Mouse (Mus musculus): Measurements from ENCODE around the gene Cdkn1c.
A peak's percentile ranks its signal among the peaks of the same experiment; 100 is the strongest.

The Cdkn1c gene

DNA sequence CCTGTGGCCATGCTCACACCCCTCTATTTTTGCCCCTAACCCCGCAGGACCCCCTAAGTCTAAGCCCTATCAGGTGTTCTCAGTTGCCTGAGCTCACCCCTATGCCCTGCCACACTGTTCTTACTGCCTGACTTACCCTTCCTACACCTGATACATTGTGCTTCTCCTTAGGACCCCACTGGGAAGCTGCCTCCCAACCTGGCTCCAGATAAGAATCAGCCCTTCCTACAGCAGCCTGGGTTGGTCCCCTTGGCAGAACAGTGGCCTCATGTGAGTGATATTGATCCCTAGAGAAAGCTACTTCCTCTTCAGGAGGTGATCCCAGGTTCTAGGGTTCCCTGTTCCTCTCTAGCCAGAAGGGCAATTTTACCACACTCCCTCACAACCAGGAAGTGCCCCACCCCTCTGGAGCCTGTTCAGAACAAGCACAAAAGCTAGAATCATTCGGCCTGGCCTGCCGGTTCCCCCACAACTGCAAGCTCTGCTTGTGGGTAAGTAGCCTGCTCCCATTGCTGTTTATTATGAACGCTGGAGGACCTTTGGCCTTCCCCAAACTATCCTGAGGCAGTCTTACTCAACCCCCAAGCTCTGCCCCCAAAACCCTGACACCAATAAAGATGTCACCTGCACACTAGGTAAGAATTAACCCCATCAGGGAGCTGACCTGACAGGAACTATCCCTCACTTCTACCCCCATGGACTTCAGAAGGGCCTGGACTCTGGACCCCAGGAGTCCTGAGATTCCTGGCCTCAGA, 12.7 kb upstream of the Cdkn1c start, which contains the start of gene Slc22a18:
Slc22a18 (plus strand) TSS at position 390 of the 755 bp plus-strand sequence.
- DNase-seq, result peak; percentile 60

DNA sequence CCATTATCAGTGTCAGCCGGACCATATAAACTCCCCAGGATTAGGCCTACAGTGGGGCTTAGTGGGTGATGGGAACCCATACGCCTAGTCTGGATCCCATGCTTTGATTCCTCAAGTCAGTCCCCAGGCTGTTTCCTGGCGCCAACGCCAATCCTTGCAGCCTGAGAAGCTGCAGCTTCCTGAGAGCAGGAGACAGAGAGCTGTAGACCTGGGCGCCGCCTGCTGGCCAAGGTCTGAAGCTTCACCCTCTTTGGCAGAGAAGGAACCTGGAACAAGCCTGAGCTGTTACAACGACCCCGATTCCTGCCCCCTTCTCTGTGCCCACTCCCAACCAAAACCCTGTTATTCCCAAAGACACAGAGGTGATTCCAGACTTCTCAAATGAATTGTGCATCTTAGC, 9.1 kb upstream of the Cdkn1c start:
- DNase-seq, result peak; percentile 82

DNA sequence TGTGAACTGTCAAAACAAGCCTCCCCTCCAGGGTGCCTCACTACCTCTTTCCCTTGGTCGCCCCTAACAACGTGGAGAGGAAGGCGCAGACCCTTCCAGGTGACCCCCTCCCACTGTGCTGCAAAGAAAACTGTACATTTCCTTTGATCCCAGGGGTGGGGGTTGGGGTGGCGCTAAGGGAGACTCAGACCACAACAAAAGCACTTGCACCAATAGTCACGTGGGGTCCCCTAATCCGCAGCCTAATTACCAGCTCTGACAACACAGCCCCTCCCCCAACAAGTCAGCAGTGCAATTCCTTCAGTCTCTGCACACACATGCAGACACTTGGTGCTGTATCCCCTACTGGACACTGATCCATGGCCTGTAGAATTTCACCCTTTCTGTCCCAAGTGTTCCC, 6.9 kb upstream of the Cdkn1c start:
- no peak for DNase-seq

DNA sequence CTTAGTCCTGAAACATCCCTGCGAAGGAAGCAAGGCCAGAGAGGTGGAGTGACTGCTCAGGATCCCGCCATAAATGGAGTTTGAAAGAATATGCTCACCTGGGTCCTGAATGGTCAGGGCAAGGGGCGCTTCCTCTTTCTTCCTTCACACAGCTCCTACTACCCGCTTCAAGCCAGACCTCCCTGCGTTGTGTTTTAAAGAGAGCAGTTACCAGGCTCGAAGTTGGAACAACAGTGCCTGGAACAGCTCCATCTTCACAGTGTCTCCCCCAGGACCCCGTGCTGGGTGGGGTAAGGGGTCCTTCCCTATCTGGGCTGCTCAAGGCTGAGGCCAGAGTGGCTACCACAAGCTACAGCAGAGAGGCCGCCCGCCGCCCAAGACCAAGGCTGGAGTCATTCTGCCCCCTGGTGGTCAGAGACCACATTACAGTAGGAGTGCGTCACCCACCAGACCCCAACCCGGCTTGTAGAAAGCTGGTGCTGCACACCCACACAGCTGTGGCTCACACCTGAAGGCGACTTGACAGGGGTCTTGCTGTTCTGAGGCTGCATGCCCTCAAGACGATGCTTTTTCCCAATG, 5.3 kb upstream of the Cdkn1c start:
- peak; percentile 84 for DNase-seq

DNA sequence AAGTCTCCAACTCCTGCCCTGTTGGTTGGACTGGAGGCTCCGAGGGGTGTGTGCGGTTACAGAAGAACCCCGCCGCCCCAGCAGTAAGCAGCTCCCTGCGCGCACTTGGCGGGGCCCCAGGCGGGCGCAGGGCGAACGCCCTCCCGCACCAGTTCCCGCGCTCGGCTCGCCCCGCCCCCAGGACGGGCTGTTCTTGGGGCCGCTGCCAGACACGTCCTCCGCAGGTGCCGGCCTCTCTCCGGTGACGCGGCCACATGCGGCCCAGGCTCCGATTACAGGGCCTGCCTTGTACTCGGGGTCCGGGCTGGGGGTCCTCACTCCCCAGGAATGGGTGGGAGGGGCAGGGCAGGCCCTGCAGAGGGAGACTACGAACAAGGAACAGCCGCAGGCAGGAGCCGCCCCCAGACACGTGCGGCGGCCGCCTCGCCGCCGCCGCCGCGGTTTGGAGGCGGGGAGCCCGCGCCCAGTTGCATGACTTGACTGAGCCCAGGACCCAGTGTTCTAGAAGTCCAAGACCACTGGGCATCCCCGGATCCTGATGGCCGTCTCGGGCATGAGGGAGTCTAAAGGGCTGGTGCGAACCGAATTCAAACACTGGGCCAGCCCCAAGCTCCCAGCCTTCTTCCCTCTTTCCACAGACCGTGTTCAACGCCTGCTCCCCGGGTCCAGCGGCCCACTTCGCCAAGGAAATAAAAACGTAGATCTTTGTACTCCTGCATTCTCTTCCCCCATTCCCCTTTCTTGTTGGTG, 4.1 kb upstream of the Cdkn1c start:
- peak; percentile 70 for DNase-seq

DNA sequence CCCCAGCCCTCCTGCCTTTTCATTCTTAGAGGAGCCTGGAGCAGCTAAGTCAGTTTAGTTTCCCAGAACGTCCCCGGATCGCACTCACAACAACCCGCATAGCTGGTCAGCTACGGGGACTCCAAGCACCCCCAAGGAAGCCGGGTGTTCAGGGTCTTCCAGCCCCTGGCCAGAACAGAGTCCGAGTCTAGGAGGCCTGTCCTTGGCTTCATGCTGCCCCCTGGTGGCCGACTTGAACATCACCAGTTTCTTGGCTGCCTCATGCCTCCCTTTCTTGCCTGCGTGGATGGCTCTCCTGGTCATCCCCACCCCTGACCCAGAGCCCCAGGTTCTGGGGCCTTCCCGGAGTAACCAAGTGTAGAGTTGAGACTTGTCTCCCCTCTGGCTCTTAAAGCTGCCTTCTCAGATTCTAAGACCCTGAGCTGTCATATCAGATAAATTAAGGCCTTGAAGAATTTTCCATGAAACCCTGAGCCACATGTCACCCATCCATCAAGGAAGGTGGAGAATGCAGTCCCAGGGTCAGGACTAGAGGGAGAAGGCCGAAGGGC, 3.1 kb upstream of the Cdkn1c start:
- peak; percentile 77 for DNase-seq

DNA sequence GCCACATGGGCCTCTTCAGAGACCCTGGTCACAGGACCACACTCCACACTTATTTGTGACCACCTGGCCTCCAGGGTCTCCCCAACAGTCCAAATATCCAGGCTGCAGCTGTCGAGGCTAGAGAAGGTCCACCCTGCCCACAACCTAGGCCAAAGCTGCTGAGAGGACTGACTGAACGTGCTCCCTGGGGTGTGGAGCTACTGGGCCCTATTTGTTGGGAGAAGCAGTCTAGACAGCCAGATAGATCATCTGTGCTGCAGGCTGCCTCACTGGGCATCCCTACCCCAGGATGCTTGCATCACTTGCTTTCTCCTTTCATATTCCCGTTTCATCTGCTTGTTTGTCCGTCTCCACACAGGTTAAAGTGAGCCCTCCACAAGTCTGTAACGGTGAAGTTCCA, 1.7 kb upstream of the Cdkn1c start:
- DNase-seq, result no peak

DNA sequence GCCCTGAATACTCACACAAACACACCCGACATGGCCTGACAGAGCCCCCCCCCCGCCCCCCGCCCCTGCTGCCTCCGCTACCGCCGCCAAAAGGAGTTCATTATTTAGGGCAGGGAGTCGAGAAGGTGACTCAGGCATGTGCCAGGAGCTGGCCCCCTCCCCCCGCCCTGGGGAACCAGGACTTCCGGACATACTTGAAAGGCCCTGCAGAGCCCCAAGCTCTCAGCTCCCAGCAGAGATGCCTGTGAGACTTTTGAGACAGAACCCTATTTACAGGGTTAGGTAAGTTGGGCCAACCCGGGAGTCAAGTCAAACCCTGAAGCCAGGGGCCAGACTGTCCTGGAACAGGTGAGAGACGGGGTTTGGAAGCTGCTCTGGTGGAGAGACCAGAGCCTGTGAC, 1.1 kb upstream of the Cdkn1c start:
- no peak for DNase-seq

DNA sequence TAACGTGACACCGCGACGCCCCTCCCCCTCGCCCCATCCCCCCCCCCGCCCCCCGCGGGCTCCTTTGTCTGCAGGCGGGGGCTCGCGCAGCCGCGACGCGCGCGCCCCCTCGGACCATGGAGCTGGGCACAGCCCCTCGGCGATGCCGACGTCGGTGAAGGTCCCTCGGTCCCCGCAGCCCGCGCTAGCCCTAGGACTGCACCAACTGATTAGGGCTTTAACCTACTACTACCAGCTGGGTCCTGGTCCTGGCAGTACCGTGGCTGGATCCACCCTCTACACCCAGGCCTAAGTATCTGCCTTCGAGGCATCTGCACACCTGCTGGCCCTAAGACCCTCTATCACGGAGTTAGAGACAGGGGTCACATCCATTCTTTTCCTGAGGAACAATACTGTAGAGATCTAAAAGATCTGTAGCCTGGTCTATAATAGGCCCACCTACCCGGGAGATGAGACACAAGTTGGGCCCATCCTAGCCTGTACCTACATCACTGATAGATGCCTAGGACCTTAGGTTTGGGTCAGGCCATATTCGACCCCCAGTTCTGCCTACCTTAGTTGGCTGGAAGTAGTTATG, 532 bp upstream of the Cdkn1c start:
- no peak for DNase-seq

DNA sequence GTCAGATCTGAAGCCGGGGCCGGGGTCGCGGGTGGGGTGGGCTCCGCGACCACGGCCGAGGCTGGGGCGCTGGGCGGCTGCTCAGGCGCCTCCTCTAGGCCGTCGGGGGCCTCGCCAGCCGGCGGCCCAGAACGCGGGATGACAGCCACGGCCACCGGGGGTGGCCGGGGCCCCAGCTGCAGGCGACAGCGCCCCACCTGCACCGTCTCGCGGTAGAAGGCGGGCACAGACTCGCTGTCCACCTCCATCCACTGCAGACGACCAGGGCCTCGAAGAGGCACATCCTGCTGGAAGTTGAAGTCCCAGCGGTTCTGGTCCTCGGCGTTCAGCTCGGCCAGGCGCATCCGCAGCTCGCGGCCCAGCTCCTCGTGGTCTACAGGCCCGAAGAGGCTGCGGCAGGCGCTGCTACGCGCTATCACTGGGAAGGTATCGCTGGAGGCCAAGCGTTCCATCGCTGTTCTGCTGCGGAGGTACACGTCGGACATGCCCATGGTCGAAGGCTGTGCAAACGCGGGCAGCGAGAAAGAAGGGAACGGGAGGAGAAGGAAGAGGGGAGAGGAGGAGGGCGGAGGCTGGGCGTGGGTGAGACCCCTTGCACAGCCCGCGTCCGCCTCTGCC, 524 bp downstream of the Cdkn1c start:
- no peak for DNase-seq

DNA sequence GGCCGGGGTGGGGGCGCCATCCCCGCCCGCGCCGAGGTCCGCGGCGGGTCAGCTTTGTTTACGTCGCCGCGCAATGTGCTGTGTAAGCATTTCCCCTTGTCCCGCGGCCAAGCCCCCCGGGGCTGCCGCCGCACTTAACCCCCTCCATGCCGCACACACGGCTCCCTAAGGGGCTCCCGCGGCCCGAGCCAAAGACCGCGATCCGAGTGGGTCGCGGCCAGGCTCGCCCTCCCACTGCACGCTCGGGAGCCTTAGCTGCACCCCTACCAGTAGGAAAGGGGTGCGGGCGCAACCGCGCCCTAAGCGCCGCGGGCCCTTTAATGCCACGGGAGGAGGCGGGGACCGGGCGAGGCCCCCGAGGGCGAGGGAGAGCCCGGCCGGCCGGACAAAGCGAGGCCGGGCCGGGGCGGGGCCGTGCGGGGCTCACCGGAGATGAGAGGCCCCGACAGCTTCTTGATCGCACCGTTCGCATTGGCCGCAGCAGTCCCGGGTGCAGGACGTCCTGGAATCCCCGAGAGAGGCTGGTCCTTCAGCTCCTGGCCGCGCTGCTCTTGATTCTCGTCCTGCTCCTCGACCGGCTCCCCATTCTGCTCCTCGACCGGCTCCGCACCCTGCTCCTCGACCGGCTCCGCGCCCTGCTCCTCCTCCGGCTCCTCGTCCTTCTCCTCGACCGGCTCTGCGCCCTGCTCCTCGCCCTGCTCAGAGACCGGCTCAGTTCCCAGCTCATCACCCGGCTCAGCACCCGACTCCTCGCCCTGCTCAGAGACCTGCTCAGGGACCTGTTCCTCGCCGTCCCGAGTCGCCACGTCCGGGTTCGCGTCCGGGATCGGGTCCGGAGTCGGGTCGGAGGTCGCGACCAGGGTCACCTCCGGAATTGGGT, 1.3 kb downstream of the Cdkn1c start:
- peak; percentile 62 for DNase-seq

DNA sequence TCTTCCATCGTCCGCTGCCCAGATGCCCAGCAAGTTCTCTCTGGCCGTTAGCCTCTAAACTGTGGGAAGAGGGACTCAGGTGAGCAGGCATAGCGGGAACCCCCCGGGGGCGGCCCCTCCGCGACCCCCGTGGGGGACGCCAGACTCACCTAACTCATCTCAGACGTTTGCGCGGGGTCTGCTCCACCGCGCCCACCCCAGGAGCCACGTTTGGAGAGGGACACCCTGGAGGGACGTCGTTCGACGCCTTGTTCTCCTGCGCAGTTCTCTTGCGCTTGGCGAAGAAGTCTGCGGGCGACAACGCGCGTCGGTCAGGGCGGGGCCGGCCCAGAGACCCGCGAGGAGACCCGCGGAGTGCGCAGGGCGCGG, 1.9 kb downstream of the Cdkn1c start:
- no peak for DNase-seq

DNA sequence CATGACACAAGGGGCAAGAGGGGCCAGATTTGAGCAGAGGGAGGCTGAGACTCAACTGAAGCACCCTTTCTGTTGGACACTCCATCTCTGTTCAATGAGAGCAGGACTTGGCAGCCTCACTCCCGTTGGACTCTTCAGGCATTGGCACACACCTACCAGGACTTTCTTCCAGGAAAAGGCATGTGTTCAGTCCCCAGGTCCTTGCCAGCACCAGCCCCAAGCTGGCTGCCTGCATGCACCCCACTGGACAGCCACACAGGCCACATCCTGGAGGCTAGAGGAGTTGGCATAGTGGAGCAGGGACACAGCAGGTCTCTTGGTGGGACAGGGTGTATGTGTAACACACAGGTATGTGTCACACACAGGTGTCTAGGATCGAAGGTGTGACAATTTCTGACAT, 13.7 kb downstream of the Cdkn1c start:
- DNase-seq, result no peak

DNA sequence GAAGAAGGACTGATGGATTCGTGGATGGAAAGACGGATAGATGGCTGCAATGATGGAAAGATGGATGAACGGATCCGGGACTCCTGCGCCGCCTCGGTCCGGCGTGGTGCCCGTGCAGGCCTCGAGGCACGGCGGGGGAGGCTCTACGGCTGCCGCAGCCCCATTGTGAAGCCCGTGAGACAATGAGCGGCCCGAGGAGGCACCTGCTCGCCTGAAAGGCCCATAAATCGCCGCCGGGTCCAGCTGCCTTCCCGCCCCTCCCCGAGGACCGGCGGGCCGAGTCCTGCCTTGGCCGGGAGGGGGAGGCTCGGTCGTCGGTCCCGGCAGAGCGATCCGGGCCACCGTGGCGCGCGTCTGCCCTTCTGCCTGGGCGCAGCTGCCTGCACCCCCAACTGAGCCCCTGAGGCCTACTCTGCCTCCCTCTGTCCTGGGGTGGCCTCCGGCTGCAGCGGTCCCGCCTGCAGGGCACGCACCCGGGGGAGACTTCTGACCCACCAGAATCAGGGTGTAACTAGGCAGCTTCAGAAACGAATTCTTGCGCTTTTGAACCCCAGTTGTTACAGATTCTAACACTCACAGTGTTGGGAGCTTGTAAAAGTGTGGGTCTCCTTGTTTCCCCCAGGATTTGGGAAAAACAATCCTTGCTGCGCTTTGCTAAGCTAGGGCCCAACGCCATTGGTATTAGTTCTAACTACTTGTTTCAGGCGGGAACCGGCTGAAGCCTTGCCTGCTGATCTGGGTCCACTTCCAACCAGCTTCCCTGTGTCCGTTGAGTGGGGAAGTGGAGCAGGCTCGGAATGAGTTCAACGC, 15.0 kb downstream of the Cdkn1c start:
- no peak for DNase-seq

DNA sequence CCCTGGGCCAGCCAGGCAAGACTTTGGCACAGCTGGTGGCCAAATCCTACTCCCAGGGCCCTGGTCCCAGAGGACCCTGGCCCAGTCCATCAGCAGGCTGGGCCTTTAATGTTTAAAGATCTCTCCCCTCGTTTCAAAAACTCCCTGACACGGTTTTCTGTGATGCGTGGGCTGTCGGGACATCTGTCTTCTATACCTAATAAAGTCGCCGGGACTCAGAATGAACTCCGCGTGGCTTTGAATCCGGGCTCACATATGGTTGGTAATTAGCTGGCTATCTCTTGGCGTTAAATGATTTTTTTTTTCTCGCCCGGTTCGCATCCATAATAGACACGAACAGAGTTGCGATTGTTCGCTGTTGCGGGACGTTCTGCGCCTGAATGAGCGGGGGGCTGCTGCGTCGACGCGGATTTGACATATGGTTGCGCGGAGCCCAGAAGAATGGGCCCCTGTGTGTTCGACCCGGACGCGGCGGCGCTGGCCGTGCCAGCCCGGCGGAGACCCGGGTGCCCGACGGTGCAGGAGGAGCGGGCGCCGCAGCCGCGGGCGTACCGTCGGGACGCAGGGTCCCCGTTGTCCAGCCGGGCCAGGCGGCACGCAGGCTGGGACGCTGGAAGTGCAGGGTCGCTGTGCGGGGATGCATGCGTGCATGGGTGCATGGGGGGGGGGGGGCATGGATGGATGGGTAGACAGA, 15.7 kb downstream of the Cdkn1c start:
- no peak for DNase-seq

DNA sequence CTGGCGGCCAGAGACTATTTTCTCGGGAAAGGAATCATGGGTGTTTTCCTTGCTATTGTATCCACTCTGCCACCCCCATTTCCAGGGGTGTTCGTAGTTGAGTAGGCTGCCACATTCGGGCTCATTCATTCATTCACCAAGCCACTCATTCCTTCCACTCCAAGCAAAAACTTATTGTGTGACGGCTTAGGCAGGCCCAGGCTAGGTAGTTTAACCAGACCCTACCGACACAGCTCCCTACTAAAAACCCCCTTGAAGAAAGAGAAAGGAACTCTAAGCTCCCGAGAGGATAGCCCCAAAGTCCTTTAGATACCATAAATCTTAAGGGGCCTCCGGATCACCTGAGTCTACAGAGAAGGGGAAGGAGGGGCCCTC, 16.3 kb downstream of the Cdkn1c start:
- DNase-seq, result no peak

DNA sequence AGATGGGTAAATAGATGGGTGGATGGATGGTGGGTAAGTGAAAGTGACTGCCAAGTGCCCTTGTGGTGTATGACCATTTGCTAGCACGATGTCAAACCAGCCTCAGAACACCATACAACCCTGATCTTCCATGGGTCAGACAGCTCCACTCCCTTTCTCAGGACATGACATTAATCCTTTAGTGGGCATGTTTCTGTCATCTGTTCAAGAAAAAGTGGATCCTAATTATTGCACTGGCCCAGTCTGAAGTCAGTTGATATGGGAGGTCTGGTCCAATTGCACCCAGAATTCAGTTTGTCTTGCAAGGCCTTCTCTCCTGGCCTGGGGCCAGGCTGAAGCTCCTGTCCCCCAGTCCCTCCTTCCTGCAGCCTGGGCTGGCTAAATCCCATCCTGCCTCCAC, 21.9 kb downstream of the Cdkn1c start:
- DNase-seq, result no peak

DNA sequence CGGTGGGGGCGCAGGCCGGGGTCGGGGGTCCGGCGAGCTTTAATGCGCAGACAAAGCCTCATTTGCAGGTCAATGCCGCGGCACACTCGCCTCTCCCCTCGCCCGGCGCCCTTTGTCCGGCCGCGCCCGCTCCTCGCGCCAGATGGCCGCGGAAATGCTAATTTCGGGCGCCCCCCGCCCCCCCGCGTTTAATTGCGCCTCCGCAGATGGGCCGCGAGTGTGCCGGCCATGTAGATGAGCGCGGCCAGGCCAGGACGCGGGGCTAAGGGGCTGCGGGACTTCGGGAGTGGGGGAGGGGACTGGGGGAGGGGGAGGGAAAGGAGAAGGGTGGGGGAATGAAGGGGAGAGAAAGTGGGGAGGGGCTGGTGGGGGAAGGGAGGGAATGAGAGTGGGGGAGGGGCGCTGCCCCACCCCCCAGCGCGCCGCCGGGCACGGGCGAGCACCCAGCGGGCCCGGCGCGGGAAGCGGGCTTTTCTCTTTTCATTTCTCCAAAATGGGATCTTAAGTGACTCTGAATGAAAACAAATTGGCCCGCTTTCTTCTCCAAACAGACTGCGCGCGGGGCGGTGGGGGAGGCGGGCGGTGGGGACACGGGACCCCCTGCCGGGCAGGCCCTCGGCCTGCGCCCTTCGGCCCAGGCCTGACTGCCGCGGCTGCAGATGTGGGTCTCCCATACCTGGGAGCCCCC, 22.8 kb downstream of the Cdkn1c start:
- peak; percentile 51 for DNase-seq

DNA sequence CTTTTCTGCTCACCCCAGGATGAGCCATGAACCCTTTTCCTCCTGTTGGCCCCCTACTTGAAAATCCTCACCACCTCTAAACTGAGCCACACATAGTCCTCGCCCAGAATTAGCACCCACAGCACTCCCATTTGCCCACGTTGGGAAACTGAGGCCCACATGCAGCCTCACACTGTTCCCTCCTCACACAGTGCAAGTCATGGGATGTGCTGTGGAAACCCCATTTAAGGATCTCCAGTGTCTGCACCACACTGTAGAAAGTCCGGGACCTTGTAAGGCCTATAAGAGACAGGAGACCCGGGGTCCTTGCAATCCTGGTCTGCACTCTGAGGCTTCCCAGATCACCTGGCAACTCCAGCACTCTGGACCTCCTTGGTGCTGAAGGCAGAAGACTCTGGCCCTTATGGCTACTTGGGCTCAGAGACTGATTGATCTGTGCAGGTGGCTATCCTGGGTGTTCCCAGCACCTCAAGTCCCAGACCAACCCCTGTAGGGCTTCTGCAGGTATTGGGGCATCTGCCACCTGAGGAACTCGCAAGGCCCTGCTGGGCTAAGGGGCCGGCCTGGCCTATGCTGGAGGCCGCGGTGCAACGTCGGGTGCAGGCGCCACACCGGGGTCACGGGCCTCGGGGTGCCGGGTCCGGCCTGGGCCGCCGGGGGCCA, 23.5 kb downstream of the Cdkn1c start:
- DNase-seq, result no peak

All from kidney, postnatal 14 days (tissue).